Mouse (Mus musculus) heart, adult 2 months (tissue): ENCODE measurements at regions not wholly inside any gene's neighbourhood (a gene's known extent, or its start where the extent isn't known, plus 50 kb on each side); places are given as distances from the start of the nearest gene placed in this dataset.

Source experiments
- CTCF ChIP-seq: fragments of 200-600 bp; IDR thresholded peaks from 2 replicates; pipeline ENCODE4 v1.8.1; 2022; ENCODE audit warnings: antibody characterized with exemption, mild to moderate bottlenecking, moderate library complexity
- POLR2A ChIP-seq: fragments of 200-500 bp; IDR thresholded peaks from 2 replicates; pipeline ENCODE4 v1.6.1; 2011; ENCODE audit warnings: mild to moderate bottlenecking, low read depth, low read length, control low read depth; ENCODE audit not compliant: insufficient read depth

- no peak for TF ChIP-seq POLR2A
- no peak for TF ChIP-seq CTCF
Measured at GRCm38 (mm10) chr1:184603136-184603535, 129.3 kb downstream of the Hlx start.
